Mouse (Mus musculus) neural tube, embryonic 15.5 days (tissue): Measurements from ENCODE around the gene Stox1. TPM values are rescaled to one million over a fixed set of nuclear protein-coding genes. Genes with fewer than 3 reads are reported as not detected.

ENCODE experiments used
- ATAC-seq: fragments of 200-750 bp; cut with Nextera tagmentation; 2 replicates; pipeline ENCODE4 v1.8.0; 2017; ENCODE audit warnings: mild to moderate bottlenecking, moderate TSS enrichment, moderate library complexity; ENCODE audit not compliant: low FRiP score
- H3K27ac ChIP-seq: fragments of 300-500 bp; sonication (generic); replicated peaks from 2 replicates; pipeline ENCODE4 v1.5.1; 2015; ENCODE audit warnings: mild to moderate bottlenecking, inconsistent platforms
- H3K27me3 ChIP-seq: fragments of 300-500 bp; sonication (generic); replicated peaks from 2 replicates; pipeline ENCODE4 v1.6.1; 2015; ENCODE audit warnings: inconsistent platforms
- H3K36me3 ChIP-seq: fragments of 300-500 bp; sonication (generic); 2 replicates; pipeline ENCODE4 v1.6.1; 2015; ENCODE audit warnings: inconsistent platforms
- H3K4me1 ChIP-seq: fragments of 300-500 bp; sonication (generic); 2 replicates; pipeline ENCODE4 v1.6.1; 2015; ENCODE audit warnings: inconsistent platforms
- H3K4me2 ChIP-seq: fragments of 300-500 bp; sonication (generic); 2 replicates; pipeline ENCODE4 v1.6.1; 2015; ENCODE audit warnings: inconsistent platforms, mild to moderate bottlenecking, moderate library complexity
- H3K4me3 ChIP-seq: fragments of 300-500 bp; sonication (generic); replicated peaks from 2 replicates; pipeline ENCODE4 v1.5.1; 2015; ENCODE audit warnings: mild to moderate bottlenecking, inconsistent platforms
- H3K9ac ChIP-seq: fragments of 300-500 bp; sonication (generic); replicated peaks from 2 replicates; pipeline ENCODE4 v1.6.1; 2015; ENCODE audit warnings: mild to moderate bottlenecking, inconsistent platforms
- H3K9me3 ChIP-seq: fragments of 300-500 bp; sonication (generic); replicated peaks from 2 replicates; pipeline ENCODE4 v1.6.1; 2016; ENCODE audit warnings: inconsistent platforms
- WGBS: fragments of 180-500 bp; shearing (Covaris S2); methylation state at CpG from one replicate; pipeline ENCODE4 v1.1.7; 2015; ENCODE audit warnings: mixed read lengths; 5-methylcytosine and 5-hydroxymethylcytosine counted together
- polyA plus RNA-seq: library from polyadenylated mRNA; unstranded; fragments of >200 nt; fragmentation: Nextera tagmentation; extraction: Ambion mirVana; gene quantifications from 2 replicates; pipeline ENCODE4 v1.2.1, GENCODE M21; 2015

The Stox1 gene
- polyA plus RNA-seq, 1 experiment from 2014 or later, result 3.3 TPM

DNA sequence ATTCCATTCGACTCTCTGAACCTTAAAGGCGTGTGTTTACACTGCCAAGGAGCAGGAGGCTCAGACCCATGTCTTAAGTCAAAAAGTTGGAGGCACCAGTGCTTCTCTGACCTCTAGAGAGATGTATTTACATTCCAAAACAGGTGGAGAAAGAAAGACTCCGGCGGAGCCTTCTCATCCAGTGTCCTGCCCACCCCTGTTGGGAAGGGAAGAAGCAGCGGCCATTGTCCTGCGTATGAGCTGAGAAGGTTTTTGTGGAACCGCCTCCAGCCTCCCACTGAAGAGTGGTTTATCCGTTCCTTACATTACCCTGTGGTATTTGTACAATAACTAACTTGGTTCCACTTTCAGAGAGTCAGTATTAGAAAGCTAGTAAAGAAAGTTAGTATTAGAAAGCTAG is 33.2 kb downstream of the Stox1 start:
- no peak overlapping the region for H3K9ac ChIP-seq
- 0 out of 2 replicates have a peak, but pooled peaks cover 9% of the 10 kb centered on the region for H3K27me3 ChIP-seq

GRCm38 (mm10) chr10:62692244-62692643 is 33.7 kb downstream of the Stox1 start:
- Histone ChIP-seq H3K9ac (no peak overlapping the region), H3K36me3 (no peaks in the 10 kb centered on the region), H3K4me3 (no peak overlapping the region), H3K27me3 (0 out of 2 replicates have a peak, but pooled peaks cover 9% of the 10 kb centered on the region), H3K4me1 (peaks cover 11% of the 10 kb centered on the region), H3K27ac (no peak overlapping the region), H3K4me2 (no peak overlapping the region), H3K9me3 (no peaks in the 10 kb centered on the region)
- no peak for ATAC-seq
- 78% methylated on average over 3 of the region's 3 CpGs for WGBS

More for the DNA sequence above, 33.2 kb downstream of the Stox1 start:
- Histone ChIP-seq H3K4me3 (no peak overlapping the region), H3K36me3 (no peaks in the 10 kb centered on the region), H3K4me1 (peaks cover 6% of the 10 kb centered on the region), H3K4me2 (no peak overlapping the region), H3K9me3 (no peaks in the 10 kb centered on the region), H3K27ac (no peak overlapping the region)
- ATAC-seq, result no peak
- 67% methylated on average over 8 of the region's 8 CpGs for WGBS

GRCm38 (mm10) chr10:62687032-62687674 is 38.8 kb downstream of the Stox1 start:
- Histone ChIP-seq H3K27me3 (peaks cover 30% of the 10 kb centered on the region), H3K4me1 (peaks cover 23% of the 10 kb centered on the region), H3K9ac (no peak overlapping the region), H3K9me3 (no peaks in the 10 kb centered on the region), H3K4me3 (no peak overlapping the region), H3K4me2 (0 out of 2 replicates have a peak overlapping the region, but pooled peaks have one; percentile 13), H3K27ac (peak overlapping the region; percentile 49), H3K36me3 (no peaks in the 10 kb centered on the region)
- ATAC-seq, result peak; percentile 65
- WGBS, result 18% methylated on average over 15 of the region's 15 CpGs

DNA sequence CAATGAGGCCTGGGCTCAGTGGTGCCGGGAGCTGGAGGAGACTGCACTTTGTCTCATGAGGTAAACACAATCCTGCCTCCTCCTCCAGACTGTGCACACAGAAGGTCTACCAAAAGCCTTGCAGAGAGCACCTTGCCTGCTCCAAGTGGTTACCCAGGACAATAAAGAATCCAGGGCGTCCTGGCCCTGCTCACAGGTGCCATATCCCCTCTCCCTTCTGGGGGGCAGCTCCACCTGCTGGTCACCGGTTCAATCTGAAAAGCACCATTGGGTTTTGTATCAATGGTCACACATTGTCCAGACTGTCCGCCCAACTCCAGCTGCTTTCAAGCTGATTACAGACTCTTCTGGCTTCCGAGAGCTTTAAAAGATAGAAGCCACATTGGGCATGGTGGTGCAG is 42.9 kb downstream of the Stox1 start:
- Histone ChIP-seq H3K9me3 (no peaks in the 10 kb centered on the region), H3K4me2 (no peak overlapping the region), H3K4me1 (peaks cover 20% of the 10 kb centered on the region), H3K27ac (no peak overlapping the region), H3K9ac (no peak overlapping the region), H3K36me3 (no peaks in the 10 kb centered on the region), H3K27me3 (peaks cover 27% of the 10 kb centered on the region), H3K4me3 (no peak overlapping the region)
- no peak for ATAC-seq
- WGBS, result 54% methylated on average over 5 of the region's 5 CpGs

- WGBS, result 71% methylated on average over 1 of the region's 1 CpGs
- no peaks in the 10 kb centered on the region for H3K4me1 ChIP-seq
- peaks cover 24% of the 10 kb centered on the region for H3K27me3 ChIP-seq
- no peak for ATAC-seq
- no peak overlapping the region for H3K4me3 ChIP-seq
- no peak overlapping the region for H3K27ac ChIP-seq
- H3K9ac ChIP-seq, result no peak overlapping the region
- no peaks in the 10 kb centered on the region for H3K9me3 ChIP-seq
- H3K36me3 ChIP-seq, result no peaks in the 10 kb centered on the region
- H3K4me2 ChIP-seq, result no peak overlapping the region
Measured at GRCm38 (mm10) chr10:62679833-62680232, 46.1 kb downstream of the Stox1 start.

DNA sequence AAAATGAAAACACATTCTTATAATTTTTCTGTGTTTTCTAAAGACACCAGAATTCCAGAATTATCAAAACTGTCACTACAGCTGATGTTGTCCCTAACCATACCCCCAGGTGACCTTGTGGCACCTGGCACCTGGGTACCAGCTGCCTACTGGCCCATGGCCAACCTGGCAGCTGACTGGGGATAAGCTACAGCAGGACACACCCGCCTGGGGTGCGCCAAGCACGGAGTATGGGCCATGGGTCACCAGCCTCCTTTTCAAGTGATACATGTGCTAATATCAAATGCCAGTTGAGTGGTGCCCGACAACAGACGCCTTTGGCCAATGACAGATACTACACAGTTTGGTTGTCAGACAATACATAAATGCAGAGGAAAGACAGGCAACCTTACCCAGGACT is 48.6 kb downstream of the Stox1 start:
- Histone ChIP-seq H3K9ac (no peak overlapping the region), H3K27ac (no peak overlapping the region), H3K4me3 (no peak overlapping the region), H3K4me1 (no peaks in the 10 kb centered on the region), H3K36me3 (no peaks in the 10 kb centered on the region), H3K27me3 (peaks cover 6% of the 10 kb centered on the region), H3K4me2 (no peak overlapping the region), H3K9me3 (no peaks in the 10 kb centered on the region)
- WGBS, result 63% methylated on average over 5 of the region's 5 CpGs
- no peak for ATAC-seq

GRCm38 (mm10) chr10:62676196-62676595 is 49.7 kb downstream of the Stox1 start:
- H3K4me3 ChIP-seq, result no peak overlapping the region
- H3K27me3 ChIP-seq, result peaks cover 3% of the 10 kb centered on the region; the same call in 1 of the 2 replicates
- no peak overlapping the region for H3K9ac ChIP-seq
- no peak overlapping the region for H3K27ac ChIP-seq
- no peaks in the 10 kb centered on the region for H3K9me3 ChIP-seq
- ATAC-seq, result no peak
- H3K36me3 ChIP-seq, result no peaks in the 10 kb centered on the region
- WGBS, result 92% methylated on average over 6 of the region's 6 CpGs
- no peaks in the 10 kb centered on the region for H3K4me1 ChIP-seq
- no peak overlapping the region for H3K4me2 ChIP-seq

DNA sequence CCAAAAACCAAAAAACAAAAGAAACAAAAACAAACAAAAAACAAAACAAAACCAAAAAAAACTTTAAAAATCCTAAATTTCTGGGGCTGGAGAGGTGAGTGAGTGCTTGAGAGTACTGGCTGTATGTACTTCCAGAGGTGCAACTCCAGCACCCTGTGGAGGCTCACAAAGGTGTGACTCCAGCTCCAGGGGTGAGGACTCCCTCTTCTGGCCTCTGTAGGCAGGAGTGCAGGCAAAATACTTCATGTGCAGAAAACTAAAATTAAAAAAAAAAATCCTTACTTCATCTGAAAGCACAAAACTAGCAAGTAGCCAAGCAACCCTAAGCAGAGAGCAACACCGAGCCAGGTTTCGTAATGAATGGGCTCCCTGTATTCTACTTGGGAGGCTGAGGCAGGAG is 53.6 kb downstream of the Stox1 start:
- H3K9me3 ChIP-seq, result no peaks in the 10 kb centered on the region
- no peak overlapping the region for H3K4me2 ChIP-seq
- H3K36me3 ChIP-seq, result no peaks in the 10 kb centered on the region
- no peaks in the 10 kb centered on the region for H3K27me3 ChIP-seq
- H3K4me3 ChIP-seq, result no peak overlapping the region
- no peak overlapping the region for H3K9ac ChIP-seq
- no peaks in the 10 kb centered on the region for H3K4me1 ChIP-seq
- ATAC-seq, result no peak
- WGBS, result 98% methylated on average over 2 of the region's 2 CpGs
- H3K27ac ChIP-seq, result no peak overlapping the region

DNA sequence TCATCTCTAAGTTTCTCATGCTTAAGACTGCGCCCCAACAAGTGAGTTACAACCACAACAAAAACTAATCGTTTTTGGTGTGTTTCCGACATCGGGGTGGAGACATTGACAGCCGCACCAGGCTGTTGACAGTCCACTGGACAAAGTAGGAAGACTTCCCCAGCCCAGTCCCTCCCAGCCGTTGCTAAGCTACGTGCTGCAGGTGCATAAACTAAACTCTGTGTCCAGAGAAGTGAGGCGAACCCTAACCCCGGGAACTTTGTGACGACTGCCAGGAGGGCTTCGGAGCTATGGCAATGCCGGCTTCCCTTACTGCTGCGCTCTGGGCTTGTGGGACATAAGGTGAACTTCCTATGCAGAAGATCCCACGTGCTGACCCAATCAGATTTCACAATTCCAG is 56.7 kb downstream of the Stox1 start:
- no peaks in the 10 kb centered on the region for H3K36me3 ChIP-seq
- no peak for ATAC-seq
- 77% methylated on average over 14 of the region's 14 CpGs for WGBS

DNA sequence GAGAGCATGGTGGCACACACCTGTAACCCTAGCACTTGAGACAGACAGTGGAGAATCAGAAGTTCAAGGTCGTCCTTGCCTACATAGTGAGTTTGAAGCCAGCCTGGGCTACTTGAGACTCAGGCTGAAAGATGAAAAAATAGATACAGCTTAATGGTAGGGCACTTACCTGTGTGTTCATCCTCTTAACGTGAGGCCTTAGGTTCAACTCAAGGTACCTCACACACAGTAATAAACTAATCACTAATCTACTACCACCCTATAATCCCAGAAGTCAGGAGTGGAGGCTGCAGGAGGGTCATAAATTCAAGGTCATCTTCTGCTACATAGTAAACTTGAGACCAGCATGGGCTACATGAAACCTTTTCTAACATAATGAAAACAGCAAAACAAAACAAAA is 57.5 kb downstream of the Stox1 start:
- Histone ChIP-seq H3K4me3 (no peak overlapping the region), H3K9ac (no peak overlapping the region)
- 77% methylated on average over 2 of the region's 2 CpGs for WGBS

More for the DNA sequence above, 56.7 kb downstream of the Stox1 start:
- H3K9me3 ChIP-seq, result no peaks in the 10 kb centered on the region
- no peaks in the 10 kb centered on the region for H3K4me1 ChIP-seq
- 0 out of 2 replicates have a peak, but pooled peaks cover 5% of the 10 kb centered on the region for H3K27me3 ChIP-seq
- no peak overlapping the region for H3K27ac ChIP-seq
- no peak overlapping the region for H3K9ac ChIP-seq
- no peak overlapping the region for H3K4me2 ChIP-seq
- H3K4me3 ChIP-seq, result no peak overlapping the region

GRCm38 (mm10) chr10:62668043-62668442 is 57.9 kb downstream of the Stox1 start:
- no peaks in the 10 kb centered on the region for H3K36me3 ChIP-seq
- no peak for ATAC-seq

More for the DNA sequence above, 57.5 kb downstream of the Stox1 start:
- no peaks in the 10 kb centered on the region for H3K36me3 ChIP-seq
- no peak for ATAC-seq
- H3K27me3 ChIP-seq, result 0 out of 2 replicates have a peak, but pooled peaks cover 7% of the 10 kb centered on the region
- H3K4me2 ChIP-seq, result no peak overlapping the region
- no peaks in the 10 kb centered on the region for H3K4me1 ChIP-seq
- no peaks in the 10 kb centered on the region for H3K9me3 ChIP-seq
- H3K27ac ChIP-seq, result no peak overlapping the region

GRCm38 (mm10) chr10:62664963-62665590 is 60.9 kb downstream of the Stox1 start:
- no peak overlapping the region for H3K9ac ChIP-seq
- no peaks in the 10 kb centered on the region for H3K36me3 ChIP-seq
- H3K27ac ChIP-seq, result no peak overlapping the region
- no peak overlapping the region for H3K4me3 ChIP-seq
- H3K4me1 ChIP-seq, result no peaks in the 10 kb centered on the region
- no peaks in the 10 kb centered on the region for H3K9me3 ChIP-seq
- 0 out of 2 replicates have a peak, but pooled peaks cover 7% of the 10 kb centered on the region for H3K27me3 ChIP-seq
- peak overlapping the region; percentile 22; the same call in 1 of the 2 replicates for H3K4me2 ChIP-seq
- 60% methylated on average over 27 of the region's 27 CpGs for WGBS
- ATAC-seq, result no peak

More at GRCm38 (mm10) chr10:62668043-62668442, 57.9 kb downstream of the Stox1 start:
- Histone ChIP-seq H3K9ac (no peak overlapping the region), H3K27me3 (0 out of 2 replicates have a peak, but pooled peaks cover 7% of the 10 kb centered on the region), H3K9me3 (no peaks in the 10 kb centered on the region), H3K4me3 (no peak overlapping the region), H3K27ac (no peak overlapping the region), H3K4me1 (no peaks in the 10 kb centered on the region), H3K4me2 (no peak overlapping the region)
- WGBS, result 82% methylated on average over 5 of the region's 5 CpGs
